Mouse (Mus musculus): ENCODE data around the gene Gm10037.

DNA sequence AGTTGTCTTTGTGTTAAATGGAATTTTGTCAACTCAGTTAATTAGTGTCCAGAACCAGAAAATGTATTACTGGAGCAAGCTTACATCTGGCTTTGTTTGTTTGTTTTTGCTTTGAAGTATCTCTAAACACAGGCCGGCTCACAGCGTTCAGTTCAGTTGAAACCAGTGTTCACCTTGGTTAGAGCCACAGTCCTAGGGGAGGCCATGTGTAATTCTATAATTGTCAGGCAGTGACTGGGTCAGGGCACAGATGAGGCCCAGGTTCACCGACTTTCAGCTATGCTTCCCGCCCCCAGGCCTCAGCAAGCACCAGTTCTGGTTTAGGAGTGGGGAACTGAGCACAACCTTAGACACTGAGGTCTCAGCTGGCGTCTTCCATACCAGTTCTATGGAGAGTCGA, 22.2 kb downstream of the Gm10037 start:
- TF ChIP-seq CTCF (IDR thresholded peaks at IDR 0.05; ENCODE audit: insufficient read depth, low read depth, low read length) (no peak), POLR2A (IDR thresholded peaks at IDR 0.05; ENCODE audit: insufficient read depth, low read depth, low read length) (no peak)

Measured in olfactory bulb, adult 2 months (tissue).